Mouse (Mus musculus): ENCODE measurements around the gene Slc4a8. TPM values are rescaled to one million over a fixed set of nuclear protein-coding genes. Genes with fewer than 3 reads are reported as not detected.
A peak's percentile ranks its signal among the peaks of the same experiment; 100 is the strongest.

The Slc4a8 gene
- polyA plus RNA-seq, 1 experiment from 2014 or later = 1.0 TPM

- Histone ChIP-seq H3K9ac (replicated peaks) (no peak overlapping the region), H3K4me2 (ENCODE audit: low read depth, low read length) (no peak overlapping the region), H3K27ac (ENCODE audit: low read depth) (no peak overlapping the region), H3K4me1 (ENCODE audit: insufficient read depth) (no peaks in the 10 kb centered on the region), H3K9me3 (ENCODE audit: low read length) (0 out of 2 replicates have a peak, but pooled peaks cover 2% of the 10 kb centered on the region), H3K4me3 (ENCODE audit: low read depth, low read length) (no peak overlapping the region), H3K36me3 (replicated peaks; ENCODE audit: insufficient read depth, low read length) (no peaks in the 10 kb centered on the region), H3K27me3 (ENCODE audit: insufficient read depth, low read length) (no peaks in the 10 kb centered on the region)
- DNase-seq = no peak
- peak; percentile 23; the same call in 1 of the 2 replicates for TF ChIP-seq CTCF (IDR thresholded peaks at IDR 0.05; ENCODE audit: low read depth)
- no peak for TF ChIP-seq EP300 (IDR thresholded peaks at IDR 0.05; ENCODE audit: low read depth)
- 83% methylated on average over 13 of the region's 13 CpGs for WGBS (ENCODE audit: insufficient replicate concordance)
- no peak for ATAC-seq
Observed at GRCm38 (mm10) chr15:100783244-100783987, 21.9 kb downstream of the Slc4a8 start.

- H3K27ac ChIP-seq (ENCODE audit: low read depth) = no peak overlapping the region
- DNase-seq (no peak), ATAC-seq (no peak)
- H3K4me3 ChIP-seq (ENCODE audit: low read depth, low read length) = no peak overlapping the region
- no peaks in the 10 kb centered on the region for H3K4me1 ChIP-seq (ENCODE audit: insufficient read depth)
- no peak overlapping the region for H3K4me2 ChIP-seq (ENCODE audit: low read depth, low read length)
- no peak overlapping the region for H3K9ac ChIP-seq (replicated peaks)
- TF ChIP-seq CTCF (IDR thresholded peaks at IDR 0.05; ENCODE audit: low read depth) = no peak
- TF ChIP-seq EP300 (IDR thresholded peaks at IDR 0.05; ENCODE audit: low read depth) = no peak
- 74% methylated on average over 6 of the region's 6 CpGs for WGBS (ENCODE audit: insufficient replicate concordance)
- no peaks in the 10 kb centered on the region for H3K9me3 ChIP-seq (ENCODE audit: low read length)
- no peaks in the 10 kb centered on the region for H3K36me3 ChIP-seq (replicated peaks; ENCODE audit: insufficient read depth, low read length)
- H3K27me3 ChIP-seq (ENCODE audit: insufficient read depth, low read length) = no peaks in the 10 kb centered on the region
Observed at GRCm38 (mm10) chr15:100790219-100790618, 28.7 kb downstream of the Slc4a8 start.

- Histone ChIP-seq H3K27ac (ENCODE audit: low read depth) (no peak overlapping the region), H3K4me3 (ENCODE audit: low read depth, low read length) (no peak overlapping the region), H3K4me1 (ENCODE audit: insufficient read depth) (no peaks in the 10 kb centered on the region), H3K27me3 (ENCODE audit: insufficient read depth, low read length) (no peaks in the 10 kb centered on the region), H3K4me2 (ENCODE audit: low read depth, low read length) (no peak overlapping the region), H3K9me3 (ENCODE audit: low read length) (no peaks in the 10 kb centered on the region), H3K9ac (replicated peaks) (no peak overlapping the region), H3K36me3 (replicated peaks; ENCODE audit: insufficient read depth, low read length) (no peaks in the 10 kb centered on the region)
- TF ChIP-seq CTCF (IDR thresholded peaks at IDR 0.05; ENCODE audit: low read depth) (no peak), EP300 (IDR thresholded peaks at IDR 0.05; ENCODE audit: low read depth) (no peak)
- DNase-seq (no peak), ATAC-seq (no peak)
- WGBS (ENCODE audit: insufficient replicate concordance) = 62% methylated on average over 2 of the region's 2 CpGs
Observed at GRCm38 (mm10) chr15:100792324-100792723, 30.8 kb downstream of the Slc4a8 start.

GRCm38 (mm10) chr15:100800914-100801313, 39.4 kb downstream of the Slc4a8 start:
- DNase-seq = no peak
- Histone ChIP-seq H3K36me3 (replicated peaks; ENCODE audit: insufficient read depth, low read length) (no peaks in the 10 kb centered on the region), H3K27me3 (ENCODE audit: insufficient read depth, low read length) (no peaks in the 10 kb centered on the region), H3K9me3 (ENCODE audit: low read length) (no peaks in the 10 kb centered on the region), H3K4me3 (ENCODE audit: low read depth, low read length) (no peak overlapping the region), H3K4me2 (ENCODE audit: low read depth, low read length) (no peak overlapping the region), H3K4me1 (ENCODE audit: insufficient read depth) (no peaks in the 10 kb centered on the region), H3K27ac (ENCODE audit: low read depth) (no peak overlapping the region), H3K9ac (replicated peaks) (no peak overlapping the region)
- 66% methylated on average over 13 of the region's 13 CpGs for WGBS (ENCODE audit: insufficient replicate concordance)
- no peak for TF ChIP-seq EP300 (IDR thresholded peaks at IDR 0.05; ENCODE audit: low read depth)
- TF ChIP-seq CTCF (IDR thresholded peaks at IDR 0.05; ENCODE audit: low read depth) = no peak
- ATAC-seq = no peak

GRCm38 (mm10) chr15:100808062-100808461, 46.5 kb downstream of the Slc4a8 start:
- Histone ChIP-seq H3K9me3 (ENCODE audit: low read length) (no peaks in the 10 kb centered on the region), H3K4me1 (ENCODE audit: insufficient read depth) (peaks cover 7% of the 10 kb centered on the region; the same call in 1 of the 2 replicates), H3K36me3 (replicated peaks; ENCODE audit: insufficient read depth, low read length) (no peaks in the 10 kb centered on the region), H3K4me2 (ENCODE audit: low read depth, low read length) (no peak overlapping the region), H3K27ac (ENCODE audit: low read depth) (peak overlapping the region; percentile 9; the same call in 1 of the 2 replicates), H3K27me3 (ENCODE audit: insufficient read depth, low read length) (no peaks in the 10 kb centered on the region), H3K4me3 (ENCODE audit: low read depth, low read length) (no peak overlapping the region), H3K9ac (replicated peaks) (no peak overlapping the region)
- no peak for DNase-seq
- peak; percentile 55 for ATAC-seq
- no peak for TF ChIP-seq EP300 (IDR thresholded peaks at IDR 0.05; ENCODE audit: low read depth)
- 0 out of 2 replicates have a peak, but pooled peaks have one; percentile 15 for TF ChIP-seq CTCF (IDR thresholded peaks at IDR 0.05; ENCODE audit: low read depth)
- 67% methylated on average over 12 of the region's 12 CpGs for WGBS (ENCODE audit: insufficient replicate concordance)

- Histone ChIP-seq H3K27me3 (ENCODE audit: insufficient read depth, low read length) (no peaks in the 10 kb centered on the region), H3K4me2 (ENCODE audit: low read depth, low read length) (no peak overlapping the region), H3K27ac (ENCODE audit: low read depth) (peak overlapping the region; percentile 9; the same call in 1 of the 2 replicates), H3K9me3 (ENCODE audit: low read length) (no peaks in the 10 kb centered on the region), H3K36me3 (replicated peaks; ENCODE audit: insufficient read depth, low read length) (no peaks in the 10 kb centered on the region), H3K9ac (replicated peaks) (no peak overlapping the region), H3K4me1 (ENCODE audit: insufficient read depth) (peaks cover 7% of the 10 kb centered on the region; the same call in 1 of the 2 replicates), H3K4me3 (ENCODE audit: low read depth, low read length) (no peak overlapping the region)
- peak; percentile 48 for ATAC-seq
- TF ChIP-seq CTCF (IDR thresholded peaks at IDR 0.05; ENCODE audit: low read depth) (no peak), EP300 (IDR thresholded peaks at IDR 0.05; ENCODE audit: low read depth) (peak; percentile 70)
- DNase-seq = no peak
- WGBS (ENCODE audit: insufficient replicate concordance) = 51% methylated on average over 9 of the region's 9 CpGs
Observed at GRCm38 (mm10) chr15:100808484-100808883, 46.9 kb downstream of the Slc4a8 start.

Data from liver, postnatal 0 days (tissue).